Mouse (Mus musculus) midbrain, postnatal 0 days (tissue): Measurements from ENCODE around the gene Pcyt2. TPM values are rescaled to one million over a fixed set of nuclear protein-coding genes. Genes with fewer than 3 reads are reported as not detected.

Experiments
- ATAC-seq: fragments of 200-750 bp; cut with Nextera tagmentation; 2 replicates; pipeline ENCODE4 v1.8.0; 2017; ENCODE audit warnings: moderate number of reproducible peaks, mild to moderate bottlenecking, moderate TSS enrichment, moderate library complexity; ENCODE audit not compliant: low FRiP score
- DNase-seq: peaks from one replicate; pipeline ENCODE4 v3.0.0-alpha.2; 2015; ENCODE audit warnings: low spot score
- H3K27ac ChIP-seq: fragments of 300-500 bp; sonication (generic); 2 replicates; pipeline ENCODE4 v1.5.1; 2014; ENCODE audit warnings: low read depth, mild to moderate bottlenecking, low read length, mixed read lengths
- H3K27me3 ChIP-seq: fragments of 300-500 bp; sonication (generic); 2 replicates; pipeline ENCODE4 v1.6.1; 2014; ENCODE audit warnings: low read length, control low read depth, mixed read lengths; ENCODE audit not compliant: insufficient read depth
- H3K36me3 ChIP-seq: fragments of 300-500 bp; sonication (generic); 2 replicates; pipeline ENCODE4 v1.6.1; 2014; ENCODE audit warnings: low read length, control low read depth, mixed read lengths; ENCODE audit not compliant: insufficient read depth
- H3K4me1 ChIP-seq: fragments of 300-500 bp; sonication (generic); 2 replicates; pipeline ENCODE4 v1.6.1; 2014; ENCODE audit warnings: mild to moderate bottlenecking, control low read depth, antibody characterized with exemption, low read length, mixed read lengths; ENCODE audit not compliant: insufficient read depth
- H3K4me2 ChIP-seq: fragments of 300-500 bp; sonication (generic); 2 replicates; pipeline ENCODE4 v1.6.1; 2014; ENCODE audit warnings: low read depth, mild to moderate bottlenecking, low read length, mixed read lengths; ENCODE audit not compliant: poor library complexity, severe bottlenecking
- H3K4me3 ChIP-seq: fragments of 300-500 bp; sonication (generic); 2 replicates; pipeline ENCODE4 v1.5.1; 2014; ENCODE audit warnings: low read depth, mild to moderate bottlenecking, low read length, moderate library complexity
- H3K9ac ChIP-seq: fragments of 300-500 bp; sonication (generic); replicated peaks from 2 replicates; pipeline ENCODE4 v1.6.1; 2014; ENCODE audit warnings: mild to moderate bottlenecking, low read length, moderate library complexity, mixed read lengths; ENCODE audit not compliant: poor library complexity, severe bottlenecking
- H3K9me3 ChIP-seq: fragments of 300-500 bp; sonication (generic); 2 replicates; pipeline ENCODE4 v1.6.1; 2016; ENCODE audit warnings: low read length, control low read depth
- CTCF ChIP-seq: IDR thresholded peaks from 2 replicates; pipeline ENCODE4 v1.5.1; 2016; ENCODE audit warnings: antibody characterized with exemption, mild to moderate bottlenecking
- WGBS: fragments of 180-500 bp; shearing (Covaris S2); extraction: QIAGEN DNeasy Blood & Tissue Kit; methylation state at CpG from one replicate; pipeline ENCODE4 v1.1.7; 2014; 5-methylcytosine and 5-hydroxymethylcytosine counted together
- polyA plus RNA-seq: library from polyadenylated mRNA; unstranded; fragments of >200 nt; fragmentation: Nextera tagmentation; extraction: Ambion mirVana; gene quantifications from 2 replicates; pipeline ENCODE4 v1.2.1, GENCODE M21; 2015
- total RNA-seq: library from RNA; depleted of rRNA; stranded (reverse); fragments of >200 nt; gene quantifications from 2 replicates; pipeline ENCODE4 v1.2.3, GENCODE M21; 2014

The Pcyt2 gene
- total and polyA plus RNA-seq, 2 experiments from 2014 or later = 129 to 137 TPM

DNA sequence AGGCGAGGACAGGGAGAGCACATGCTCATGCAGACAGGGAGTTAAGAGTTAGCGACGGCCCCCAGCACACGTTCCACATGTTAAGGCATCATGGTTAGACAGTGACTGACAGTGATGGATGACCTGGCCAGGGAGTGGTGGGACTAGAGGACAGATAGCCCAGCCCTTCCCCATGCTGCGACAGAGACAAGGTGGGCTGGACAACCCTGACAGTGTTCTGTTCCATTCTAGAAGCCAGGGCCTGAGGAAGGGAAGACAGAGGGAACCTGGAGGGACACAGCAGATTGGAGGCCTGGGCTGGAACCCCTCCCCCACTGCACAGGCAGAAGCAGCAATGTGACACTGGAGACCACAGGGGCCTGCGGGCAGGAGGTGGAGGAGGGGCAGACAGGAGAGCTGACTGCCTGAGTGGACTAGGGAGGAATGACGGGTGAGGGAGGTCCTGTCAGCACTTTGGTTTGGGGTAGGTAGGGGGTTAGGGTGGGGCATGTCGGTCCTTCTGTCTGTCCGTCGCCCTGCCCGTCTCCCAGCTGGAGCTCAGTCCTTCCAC, 39.0 kb downstream of the Pcyt2 start:
- H3K4me3 ChIP-seq = no peak overlapping the region
- H3K9me3 ChIP-seq = no peaks in the 10 kb centered on the region
- peaks cover 5% of the 10 kb centered on the region for H3K4me1 ChIP-seq
- H3K27me3 ChIP-seq = no peaks in the 10 kb centered on the region
- no peak for DNase-seq
- no peak overlapping the region for H3K9ac ChIP-seq
- H3K27ac ChIP-seq = no peak overlapping the region; the same call in 1 of the 2 replicates
- no peak for ATAC-seq
- H3K36me3 ChIP-seq = peaks cover 26% of the 10 kb centered on the region
- 85% methylated on average over 11 of the region's 11 CpGs for whole genome bisulfite sequencing
- no peak overlapping the region for H3K4me2 ChIP-seq
- no peak for TF ChIP-seq CTCF

GRCm38 (mm10) chr11:120578024-120578693, 39.6 kb downstream of the Pcyt2 start:
- H3K27me3 ChIP-seq = no peaks in the 10 kb centered on the region
- DNase-seq (no peak), ATAC-seq (no peak)
- no peak overlapping the region for H3K9ac ChIP-seq
- H3K4me3 ChIP-seq = no peak overlapping the region
- H3K9me3 ChIP-seq = no peaks in the 10 kb centered on the region
- peaks cover 26% of the 10 kb centered on the region for H3K36me3 ChIP-seq
- peaks cover 5% of the 10 kb centered on the region for H3K4me1 ChIP-seq
- no peak for TF ChIP-seq CTCF
- no peak overlapping the region for H3K27ac ChIP-seq
- no peak overlapping the region for H3K4me2 ChIP-seq
- WGBS = 87% methylated on average over 10 of the region's 10 CpGs

DNA sequence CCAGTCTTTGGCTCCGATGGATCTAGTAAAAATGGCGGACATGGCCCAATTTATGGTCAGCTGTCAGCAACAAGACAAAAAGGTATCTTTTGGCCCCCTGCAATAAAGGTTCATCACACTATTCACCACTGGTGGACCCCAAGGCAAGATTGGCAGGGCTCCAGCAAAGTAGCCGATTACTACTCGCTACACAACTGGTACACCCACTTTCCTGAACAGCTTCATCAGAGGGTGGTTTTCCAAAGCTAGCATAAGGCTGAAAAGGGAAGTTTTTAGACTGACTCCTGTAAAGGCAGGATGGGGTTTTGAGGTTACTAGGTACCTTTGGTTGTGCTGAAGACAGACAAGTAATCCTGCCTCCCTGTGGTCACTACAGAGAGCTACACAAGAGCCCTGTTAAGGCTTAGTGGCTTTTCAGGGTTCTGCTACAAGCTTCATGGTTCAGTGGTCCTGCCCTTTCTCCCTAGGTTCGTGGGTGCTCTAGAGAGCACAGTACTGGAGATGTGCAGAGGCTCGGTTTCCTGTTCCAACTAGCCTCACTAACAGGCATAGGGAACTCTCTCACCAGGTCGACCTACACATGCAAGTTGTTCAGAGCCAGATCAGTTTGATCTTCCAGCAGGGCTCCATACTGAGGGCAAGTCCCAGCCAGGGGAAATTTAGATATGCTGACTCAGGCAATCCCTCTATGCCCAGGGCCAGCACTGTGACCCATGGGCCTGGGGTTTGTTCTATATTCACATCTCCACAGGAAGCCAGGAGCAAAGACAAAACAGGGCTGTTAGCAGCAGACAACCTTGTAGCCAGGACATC, 40.3 kb downstream of the Pcyt2 start:
- ATAC-seq (no peak), DNase-seq (peak; percentile 57)
- Histone ChIP-seq H3K9me3 (no peaks in the 10 kb centered on the region), H3K27me3 (no peaks in the 10 kb centered on the region), H3K4me1 (peaks cover 5% of the 10 kb centered on the region), H3K9ac (no peak overlapping the region), H3K27ac (no peak overlapping the region), H3K4me2 (no peak overlapping the region), H3K36me3 (peaks cover 26% of the 10 kb centered on the region), H3K4me3 (no peak overlapping the region)
- TF ChIP-seq CTCF = peak; percentile 67
- 78% methylated on average over 7 of the region's 7 CpGs for WGBS

GRCm38 (mm10) chr11:120576365-120576981, 41.3 kb downstream of the Pcyt2 start:
- Histone ChIP-seq H3K4me2 (no peak overlapping the region), H3K9me3 (no peaks in the 10 kb centered on the region)

DNA sequence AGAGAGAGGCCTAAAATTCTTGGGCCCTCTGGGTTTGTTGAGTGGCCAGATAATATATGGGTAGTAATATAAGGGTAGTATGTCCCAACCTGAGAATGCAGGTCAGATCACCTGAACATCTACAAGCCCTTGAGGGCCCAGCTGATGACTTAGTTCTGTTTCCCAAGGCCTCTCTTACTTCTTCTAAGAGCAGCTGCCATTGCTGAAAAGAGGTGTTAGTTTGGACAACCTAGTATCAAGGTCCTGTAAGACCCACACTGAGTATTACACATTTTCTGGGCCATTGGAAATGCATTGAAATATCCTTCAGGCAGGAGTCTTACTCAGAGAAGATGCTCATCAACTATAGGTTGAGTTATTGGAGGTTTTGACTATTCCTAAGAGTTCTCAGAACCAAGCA, 41.8 kb downstream of the Pcyt2 start:
- ATAC-seq = no peak
- H3K27ac ChIP-seq = no peak overlapping the region
- DNase-seq = no peak
- no peak overlapping the region for H3K4me3 ChIP-seq
- H3K4me2 ChIP-seq = no peak overlapping the region
- TF ChIP-seq CTCF = no peak
- peaks cover 30% of the 10 kb centered on the region for H3K36me3 ChIP-seq
- H3K27me3 ChIP-seq = no peaks in the 10 kb centered on the region
- H3K9ac ChIP-seq = no peak overlapping the region
- H3K4me1 ChIP-seq = peaks cover 10% of the 10 kb centered on the region
- no peaks in the 10 kb centered on the region for H3K9me3 ChIP-seq

More at GRCm38 (mm10) chr11:120576365-120576981, 41.3 kb downstream of the Pcyt2 start:
- H3K4me1 ChIP-seq = peaks cover 10% of the 10 kb centered on the region
- ATAC-seq = no peak
- H3K27me3 ChIP-seq = no peaks in the 10 kb centered on the region
- H3K4me3 ChIP-seq = no peak overlapping the region
- no peak overlapping the region for H3K9ac ChIP-seq
- DNase-seq = no peak
- TF ChIP-seq CTCF = no peak
- H3K27ac ChIP-seq = no peak overlapping the region
- 92% methylated on average over 3 of the region's 3 CpGs for WGBS
- peaks cover 26% of the 10 kb centered on the region for H3K36me3 ChIP-seq
